Mouse (Mus musculus): ENCODE measurements around the gene Cytip.

DNA sequence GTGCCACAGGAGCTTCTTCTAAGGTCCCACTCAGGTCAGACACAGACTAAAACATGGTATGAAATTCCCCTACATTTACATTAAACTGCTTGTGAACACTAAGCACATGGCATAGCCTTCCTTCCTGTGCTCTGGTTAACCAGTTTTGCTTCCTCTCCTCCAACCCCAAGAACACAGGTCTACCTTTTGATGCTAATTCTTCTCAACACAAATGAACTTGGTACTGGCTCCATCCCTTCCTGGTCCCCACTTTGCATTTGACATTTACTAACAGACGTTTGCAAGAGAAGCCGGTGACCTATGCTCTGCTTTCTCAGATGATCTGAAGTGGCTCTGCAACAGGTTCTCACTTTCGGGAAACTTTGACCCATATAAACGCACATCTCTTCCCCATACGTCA, 65.4 kb downstream of the Cytip start:
- TF ChIP-seq CTCF (IDR thresholded peaks at IDR 0.05; ENCODE audit: low read depth) = no peak
- no peak for TF ChIP-seq EP300 (IDR thresholded peaks at IDR 0.05; ENCODE audit: low read depth)
